Mouse (Mus musculus): ENCODE measurements around the gene Clcf1.

Gene Clcf1

GRCm38 (mm10) chr19:4255583-4256162 lies 41.6 kb downstream of the Clcf1 start:
- no peak for DNase-seq (ENCODE audit: low spot score)

GRCm38 (mm10) chr19:4257216-4257896 lies 43.3 kb downstream of the Clcf1 start:
- peak; percentile 75 for DNase-seq (ENCODE audit: low spot score)

- DNase-seq (ENCODE audit: low spot score) = no peak
Measured at GRCm38 (mm10) chr19:4257897-4258252, 43.8 kb downstream of the Clcf1 start.

- DNase-seq (ENCODE audit: low spot score) = no peak
Measured at GRCm38 (mm10) chr19:4261038-4261698, 47.1 kb downstream of the Clcf1 start.

- no peak for DNase-seq (ENCODE audit: low spot score)
Measured at GRCm38 (mm10) chr19:4262756-4263155, 48.7 kb downstream of the Clcf1 start.

- DNase-seq (ENCODE audit: low spot score) = no peak
Measured at GRCm38 (mm10) chr19:4263702-4264101, 49.7 kb downstream of the Clcf1 start.

GRCm38 (mm10) chr19:4264171-4264780 lies 50.2 kb downstream of the Clcf1 start:
- DNase-seq (ENCODE audit: low spot score) = no peak

GRCm38 (mm10) chr19:4265956-4266355 lies 51.9 kb downstream of the Clcf1 start:
- DNase-seq (ENCODE audit: low spot score) = no peak

- DNase-seq (ENCODE audit: low spot score) = no peak
Measured at GRCm38 (mm10) chr19:4268566-4269361, 54.7 kb downstream of the Clcf1 start, which contains the start of gene Ssh3. Gene Ssh3, minus strand, starts transcription at chr19:4269180.

GRCm38 (mm10) chr19:4270187-4270586 lies 56.1 kb downstream of the Clcf1 start:
- no peak for DNase-seq (ENCODE audit: low spot score)

GRCm38 (mm10) chr19:4270972-4271371 lies 56.9 kb downstream of the Clcf1 start:
- no peak for DNase-seq (ENCODE audit: low spot score)
